Mouse (Mus musculus) embryo, embryonic 9.5 days (tissue): ENCODE results near the gene Gipc3.
A peak's percentile ranks its signal among the peaks of the same experiment; 100 is the strongest.

Source experiments
- DNase-seq: peaks from one replicate; pipeline ENCODE4 v3.0.0-alpha.2; 2017; ENCODE audit errors: extremely low spot score

The Gipc3 gene

DNA sequence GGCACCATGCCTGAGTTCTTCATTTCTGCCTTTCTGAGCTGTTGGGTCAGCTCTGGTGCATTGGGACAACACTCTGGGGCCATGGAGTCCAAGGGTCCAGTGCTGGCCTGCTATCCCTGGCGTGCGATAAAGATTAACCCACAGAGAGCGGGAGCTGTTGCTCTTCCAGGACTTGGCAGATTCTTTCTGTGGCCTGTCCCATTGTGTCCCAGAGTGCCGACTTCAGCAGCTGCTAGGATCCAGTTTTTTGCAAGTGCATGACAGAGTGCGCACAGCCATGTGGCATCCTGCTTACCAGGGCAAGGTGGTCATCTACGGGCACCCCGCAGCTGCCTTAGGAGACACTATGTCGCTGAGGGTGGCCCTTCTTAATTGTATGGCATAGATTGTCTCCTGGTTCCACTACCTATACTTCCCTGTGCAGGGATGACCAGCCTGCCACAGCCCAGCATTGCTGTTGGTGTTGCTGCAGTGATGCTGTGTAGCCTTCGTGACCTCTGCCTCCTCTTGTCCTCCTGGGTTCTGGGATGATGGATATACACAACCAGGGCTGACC, 42.6 kb downstream of the Gipc3 start:
- DNase-seq, result no peak

DNA sequence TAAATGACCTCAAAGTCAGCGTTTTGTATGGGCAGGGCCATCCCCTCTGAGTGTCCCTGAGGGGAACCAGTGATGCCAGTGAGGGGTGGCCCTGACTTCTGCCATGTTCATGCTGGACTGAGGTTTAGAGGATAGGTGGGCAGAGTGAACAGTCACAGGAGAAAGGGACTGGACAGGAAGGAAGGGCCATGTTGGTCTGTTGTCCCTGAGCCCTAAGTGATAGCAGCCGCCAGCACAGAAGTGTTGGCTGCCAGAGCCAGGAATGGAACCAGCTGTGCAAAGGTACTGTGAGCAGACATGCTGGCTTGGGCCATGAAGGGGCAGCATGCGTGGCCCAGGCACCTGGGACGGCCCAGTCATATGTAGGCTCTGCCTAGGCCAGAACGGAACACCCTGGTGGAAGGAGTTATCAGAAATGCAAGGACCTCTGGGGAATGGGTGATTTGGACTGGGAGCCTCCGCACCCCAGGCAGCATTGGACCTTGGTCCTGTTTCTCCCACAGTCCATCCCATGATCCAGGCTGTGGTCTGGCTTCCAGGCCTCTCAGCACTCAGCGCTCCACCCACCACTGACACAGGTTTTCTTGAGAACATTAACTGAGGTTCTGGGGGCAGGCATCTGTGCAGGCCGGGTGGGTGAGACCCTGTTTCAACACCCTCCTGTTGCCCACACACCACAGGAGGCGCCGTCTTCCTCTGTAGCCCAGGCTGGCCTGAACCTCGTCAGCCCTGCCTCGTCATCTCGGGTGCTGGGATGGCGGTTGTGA, 43.3 kb downstream of the Gipc3 start:
- no peak for DNase-seq

DNA sequence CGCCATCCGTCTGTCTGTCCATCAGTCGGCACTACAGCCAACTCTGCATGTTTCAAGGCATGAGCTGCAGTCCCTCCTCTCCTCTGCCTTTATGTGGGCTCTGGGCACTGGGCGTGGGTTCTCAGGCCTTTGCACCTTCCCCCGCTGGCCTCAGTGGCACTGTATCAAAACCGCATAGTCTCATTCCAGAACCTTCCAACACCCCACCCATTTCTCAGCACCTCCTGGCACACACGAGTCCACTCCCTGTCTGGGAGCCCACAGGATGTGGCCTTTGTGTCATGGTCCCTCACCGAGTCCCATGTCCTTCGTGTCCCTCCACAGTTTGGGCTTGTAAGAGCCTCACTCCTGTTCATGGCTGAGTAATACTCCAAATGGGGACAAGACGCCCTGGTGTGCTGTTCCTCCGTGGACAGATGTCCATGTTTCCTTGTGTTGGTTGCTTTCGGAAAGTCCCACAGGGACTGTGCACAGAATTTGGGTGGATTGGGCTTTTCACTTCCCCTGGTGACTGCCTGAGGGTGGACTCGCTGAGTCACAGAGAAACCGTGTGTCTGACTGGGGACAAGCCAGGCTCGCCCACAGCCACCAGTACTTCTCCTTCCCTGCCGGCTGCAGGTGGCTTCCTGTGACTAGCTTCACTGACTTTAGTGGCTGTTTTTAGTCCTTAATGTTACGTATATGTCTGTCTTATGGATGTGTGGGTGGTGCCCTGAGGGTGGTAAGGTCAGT, 44.5 kb downstream of the Gipc3 start:
- no peak for DNase-seq

DNA sequence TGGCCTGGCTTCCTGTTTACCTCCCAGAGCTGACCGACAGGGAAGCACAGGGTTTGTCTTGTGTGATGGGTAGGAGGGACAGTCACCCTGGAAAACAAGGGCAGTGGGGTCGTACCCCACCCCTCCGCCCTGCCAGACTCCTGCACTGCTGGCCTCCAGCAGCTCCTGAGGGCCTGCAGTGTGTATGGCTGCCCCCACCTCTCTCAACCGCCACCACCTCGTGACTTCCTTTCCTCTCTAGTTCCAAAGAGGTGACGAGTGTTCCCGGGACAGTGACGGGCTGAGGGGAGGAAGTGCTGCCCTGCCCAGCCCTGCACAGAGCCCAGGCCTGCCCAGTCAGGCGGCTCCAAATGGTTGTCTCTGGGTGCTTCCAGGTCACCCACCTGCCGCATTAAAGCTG, 45.2 kb downstream of the Gipc3 start:
- DNase-seq, result no peak

DNA sequence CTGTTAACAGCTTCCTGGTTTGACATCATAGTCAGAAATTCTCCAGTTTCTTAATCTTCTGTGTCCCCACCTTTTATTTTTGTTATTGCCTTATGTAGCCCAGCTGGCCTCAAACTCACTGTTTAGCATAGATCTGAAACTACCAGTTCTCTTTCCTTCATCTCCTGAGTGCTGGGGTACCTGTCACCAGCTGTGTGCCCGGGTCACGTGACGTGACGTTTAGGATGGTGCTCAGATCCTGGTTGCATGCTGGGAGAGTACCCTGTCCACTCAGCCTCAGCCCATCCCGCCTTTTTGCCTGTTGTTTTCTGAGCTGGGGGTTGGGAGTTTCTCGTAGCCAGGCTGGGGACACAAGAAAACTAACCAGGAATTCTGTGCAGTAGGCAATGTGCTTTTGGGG, 45.8 kb downstream of the Gipc3 start:
- DNase-seq, result no peak

DNA sequence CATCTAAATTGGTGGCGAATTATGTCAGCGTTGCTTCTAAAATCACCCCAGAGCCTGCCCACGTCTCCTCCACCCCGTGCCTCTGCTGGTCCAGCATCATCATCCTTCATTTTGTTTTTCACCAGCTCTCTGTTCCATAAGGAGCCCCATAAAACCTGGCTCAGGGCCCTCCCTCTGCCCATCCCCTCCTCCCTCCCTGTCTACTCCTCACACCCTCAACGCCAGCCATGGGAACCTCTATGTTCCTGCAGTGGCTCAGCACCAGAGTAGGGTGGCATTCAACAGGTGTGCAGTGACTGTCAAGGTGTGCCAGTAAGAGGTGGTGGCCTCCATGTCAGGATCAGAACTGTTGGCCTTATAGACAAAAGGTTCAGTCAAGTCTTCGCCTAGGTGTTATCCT, 47.9 kb downstream of the Gipc3 start:
- DNase-seq, result no peak

DNA sequence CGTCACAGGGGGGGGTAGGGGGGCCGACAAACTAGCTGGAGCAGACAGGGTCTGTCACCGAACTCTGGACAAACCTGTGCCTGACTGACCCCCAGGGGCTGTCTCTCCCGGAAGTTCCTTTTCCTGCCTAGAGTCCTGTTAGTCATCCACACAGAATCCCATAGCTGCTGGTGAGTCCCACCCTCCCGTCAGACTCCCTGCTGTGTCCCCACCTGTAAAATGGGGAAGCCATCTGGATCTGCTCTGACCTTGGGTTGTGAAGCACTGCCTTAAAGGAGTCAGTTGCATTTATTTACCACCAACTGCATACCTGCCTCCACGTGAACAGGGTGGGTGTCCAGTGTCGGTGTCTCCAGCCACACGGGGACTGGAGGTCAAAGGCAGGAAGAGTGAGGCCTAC, 48.6 kb downstream of the Gipc3 start:
- no peak for DNase-seq

DNA sequence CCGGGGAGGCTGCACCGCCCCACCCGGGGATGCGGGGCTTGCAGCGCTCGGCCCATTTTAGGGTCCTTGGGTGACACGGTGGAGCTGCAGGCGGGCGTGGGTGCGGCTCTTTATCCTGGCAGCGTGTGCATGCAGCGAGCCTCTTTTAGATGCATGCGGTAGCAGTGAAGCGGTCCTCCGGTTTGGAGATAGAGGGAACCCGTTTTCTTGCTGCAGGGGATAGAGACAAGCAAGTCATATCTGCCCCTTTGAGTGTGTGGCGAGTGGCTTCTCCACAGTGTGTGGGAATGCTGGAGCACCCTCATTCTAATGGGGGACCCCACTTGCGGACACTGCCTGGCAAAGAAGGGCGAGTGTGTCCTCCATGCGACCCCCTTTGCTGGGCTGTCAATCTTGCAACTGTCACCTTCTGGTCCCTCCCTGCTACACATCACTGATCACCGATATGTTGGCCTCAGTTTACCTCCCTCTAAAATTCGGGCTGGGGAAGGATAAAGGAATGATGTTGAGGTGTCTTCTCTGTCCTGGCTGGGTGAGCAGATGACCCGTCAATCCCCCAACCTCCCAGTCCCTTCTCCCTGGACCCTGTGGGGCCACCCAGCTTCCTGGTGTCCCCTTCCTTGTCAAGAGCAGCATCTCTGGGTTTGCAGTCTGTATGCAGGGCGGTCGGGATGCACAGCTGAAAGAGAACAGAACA, 49.6 kb downstream of the Gipc3 start:
- DNase-seq, result no peak

DNA sequence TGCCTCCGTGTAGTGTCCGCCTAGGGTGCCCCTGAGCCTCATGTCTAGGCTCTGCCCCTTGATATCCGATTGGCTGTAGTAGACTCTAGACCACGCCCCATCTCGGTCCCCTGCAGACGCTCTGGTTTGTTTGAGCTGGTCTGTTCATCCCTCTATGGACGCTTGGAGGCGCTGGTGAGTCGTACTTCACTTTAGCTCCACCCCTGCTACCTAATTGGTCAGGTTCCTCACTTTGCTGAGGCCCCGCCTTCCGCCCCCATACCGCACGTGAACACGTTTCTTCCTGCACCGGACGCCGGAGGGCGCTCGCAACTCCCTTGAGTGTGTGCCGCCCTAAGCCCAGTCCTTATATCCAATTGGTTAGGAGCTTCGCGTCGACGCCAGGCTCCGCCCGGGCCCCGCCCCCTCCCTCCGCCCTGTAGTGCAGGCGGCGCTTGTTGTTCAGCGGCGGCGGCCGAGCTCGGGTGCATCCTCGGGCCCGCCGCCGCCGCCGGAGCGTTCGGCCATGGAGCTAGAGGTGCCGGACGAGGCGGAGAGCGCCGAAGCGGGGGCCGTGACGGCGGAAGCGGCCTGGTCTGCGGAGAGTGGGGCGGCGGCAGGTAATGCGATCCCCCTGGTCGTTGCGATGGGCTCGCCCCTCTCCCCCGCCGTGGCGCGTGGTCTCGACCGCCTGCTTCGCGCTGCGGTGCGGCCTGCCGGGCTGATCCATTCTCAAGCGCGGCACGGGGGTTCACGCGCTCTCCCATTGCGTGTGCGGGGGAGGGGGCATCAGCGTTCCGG, 50.3 kb downstream of the Gipc3 start, which contains the start of gene Pip5k1c:
Gene Pip5k1c, plus strand, starts transcription at position 410 of the 780 bp plus-strand sequence.
- DNase-seq, result peak; percentile 100

DNA sequence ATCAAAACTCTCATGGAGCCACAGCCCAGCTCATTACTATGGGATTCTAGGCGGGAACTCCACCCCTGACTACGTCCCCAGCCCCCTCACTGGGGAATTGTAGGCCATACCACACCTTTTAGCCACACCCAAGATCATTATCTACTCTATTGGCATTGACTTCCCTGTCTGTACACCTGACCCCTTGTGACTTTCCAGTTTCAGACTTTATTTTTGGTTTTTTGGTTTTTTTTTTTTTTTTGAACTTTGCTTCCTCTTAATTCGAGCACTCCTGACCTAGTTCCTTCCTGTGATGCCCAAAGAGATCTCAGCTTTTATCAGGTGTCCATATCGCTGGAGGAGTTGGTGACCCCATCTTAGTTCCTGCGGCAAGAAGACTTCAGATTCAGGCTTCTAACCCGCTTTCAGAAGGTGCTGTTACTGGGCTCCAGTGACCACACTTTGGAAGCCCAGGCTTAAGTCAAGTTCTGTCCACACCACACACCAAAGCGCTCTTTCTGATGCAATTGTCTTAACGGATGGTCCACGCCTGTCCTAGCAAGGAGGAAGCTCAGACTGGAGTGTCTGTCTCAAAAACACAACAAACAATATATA, 51.5 kb downstream of the Gipc3 start, which contains the start of gene Tjp3:
Gene Tjp3, minus strand, starts transcription at position 71 of the 594 bp plus-strand sequence.
- no peak for DNase-seq

DNA sequence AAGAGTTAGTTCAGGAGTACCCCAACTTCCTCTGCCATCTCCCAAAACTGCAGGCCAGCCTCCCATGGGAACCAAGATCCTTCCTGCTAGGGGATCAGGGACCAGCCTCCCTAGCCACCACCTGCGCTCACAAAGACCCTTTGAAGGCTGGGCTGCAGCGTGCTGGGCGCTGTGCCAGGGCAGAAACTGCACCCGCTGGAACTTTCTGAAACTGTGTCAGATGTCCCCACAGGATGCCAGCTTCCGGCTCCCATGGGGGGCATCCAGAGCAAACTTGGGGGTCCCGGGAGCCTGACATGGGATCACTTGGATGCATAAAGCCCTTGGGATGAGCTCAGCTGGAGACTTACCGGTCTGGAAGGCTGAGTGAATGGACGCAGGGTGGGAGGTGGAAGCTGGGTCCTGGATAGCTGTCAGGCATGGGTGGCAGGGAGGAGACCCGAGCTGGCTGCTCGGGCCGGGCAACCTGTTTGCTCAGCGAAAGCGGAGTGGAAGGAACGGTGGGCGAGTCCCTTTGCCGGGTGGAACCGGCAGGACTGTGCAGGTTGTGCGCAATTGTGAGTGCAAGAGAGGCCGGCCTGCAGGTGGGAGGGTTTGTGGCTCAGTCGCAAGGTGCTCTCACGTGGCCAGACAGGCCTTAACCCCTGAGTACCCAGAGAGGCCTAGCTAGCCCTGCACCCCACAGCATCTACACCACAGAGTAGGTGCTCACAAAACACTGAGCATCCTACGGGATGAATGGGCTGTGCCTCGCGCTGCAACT, 52.2 kb downstream of the Gipc3 start:
- no peak for DNase-seq

DNA sequence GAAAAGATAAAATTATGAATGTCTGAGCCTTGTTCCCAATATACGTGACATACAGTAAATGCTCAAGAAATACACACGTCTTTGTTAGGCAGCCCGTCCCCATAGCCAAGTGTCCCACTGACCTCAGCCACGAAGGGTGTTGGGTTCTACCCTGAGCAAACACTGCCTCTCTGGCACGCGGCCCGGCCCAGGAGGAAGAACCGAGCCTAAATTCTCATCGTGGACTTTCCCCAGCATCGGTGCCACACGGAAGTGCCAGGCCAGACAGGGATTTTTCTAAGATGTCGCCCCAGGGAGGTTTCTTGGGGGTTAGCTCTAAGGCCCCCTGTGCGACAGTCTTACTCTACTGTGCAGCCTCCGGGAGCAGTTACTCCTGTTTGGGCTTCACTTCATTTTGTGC, 53.3 kb downstream of the Gipc3 start:
- DNase-seq, result no peak

DNA sequence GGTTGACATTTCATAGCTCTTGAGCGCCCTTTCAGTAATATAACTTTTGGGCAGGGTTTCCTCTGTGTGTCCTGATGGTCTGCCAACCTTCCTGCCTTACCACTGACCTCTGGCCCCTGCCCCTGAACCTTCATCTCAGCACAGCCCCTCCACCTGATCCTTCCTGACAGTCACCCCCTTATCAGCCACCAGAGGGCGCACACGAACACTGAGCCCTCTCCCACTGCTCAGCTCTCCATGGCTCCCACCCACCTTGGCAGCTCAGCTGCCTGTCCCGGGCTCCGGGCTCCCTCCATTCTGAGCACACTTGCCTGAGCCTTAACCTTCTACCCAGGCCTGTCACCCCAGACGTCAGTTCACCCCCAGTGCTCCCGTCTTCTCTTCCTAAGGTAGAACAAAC, 53.8 kb downstream of the Gipc3 start:
- peak; percentile 76 for DNase-seq

DNA sequence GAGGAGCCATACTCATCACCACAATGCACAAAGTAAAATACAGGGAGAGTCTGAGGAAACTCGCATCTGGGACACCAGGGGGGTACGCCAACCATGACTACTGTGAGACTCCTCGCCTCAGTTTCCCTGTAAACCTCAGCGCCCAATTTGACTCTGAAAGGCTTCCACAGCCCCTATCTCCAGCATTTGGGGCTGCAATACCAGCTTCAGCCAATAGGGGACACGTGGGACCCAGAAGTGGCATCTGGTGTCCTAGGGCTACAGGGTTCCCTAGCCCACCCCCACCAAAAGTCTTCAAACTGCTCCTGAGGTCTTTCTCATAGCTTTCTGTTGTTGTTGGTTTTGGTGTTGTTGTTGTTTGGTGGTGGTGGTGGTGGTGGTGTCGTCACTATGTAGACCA, 54.5 kb downstream of the Gipc3 start:
- no peak for DNase-seq

DNA sequence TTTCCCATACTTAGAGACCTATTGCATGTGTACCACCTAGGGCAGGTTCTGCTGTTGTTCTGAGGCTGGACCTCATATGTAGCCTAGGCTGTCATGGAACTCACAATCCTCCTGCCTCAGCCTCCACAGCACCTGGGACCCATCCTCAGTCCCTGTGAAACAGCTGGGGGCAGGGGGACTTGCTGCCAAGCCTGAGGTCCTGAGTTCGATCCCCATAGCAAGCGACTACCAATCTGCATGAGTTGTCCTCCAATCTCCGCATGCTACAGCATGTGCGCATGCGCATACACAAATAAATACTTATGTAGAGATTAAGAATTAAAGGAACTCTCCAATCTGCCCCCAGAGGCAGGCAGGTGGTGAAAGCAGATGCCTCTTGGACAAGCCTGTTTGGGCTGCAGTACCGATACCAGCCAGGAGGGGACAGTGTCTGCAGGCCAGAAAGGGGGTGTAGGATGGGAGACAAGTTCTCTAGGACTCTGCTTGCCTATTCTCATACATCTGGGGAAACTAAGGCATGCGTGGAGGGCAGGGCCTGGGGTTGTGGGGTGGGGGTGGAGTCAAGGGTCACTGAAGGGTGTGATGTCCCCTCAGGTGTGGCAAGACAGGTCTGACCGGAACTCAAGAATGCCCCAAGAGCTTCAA, 55.4 kb downstream of the Gipc3 start:
- DNase-seq, result peak; percentile 67

DNA sequence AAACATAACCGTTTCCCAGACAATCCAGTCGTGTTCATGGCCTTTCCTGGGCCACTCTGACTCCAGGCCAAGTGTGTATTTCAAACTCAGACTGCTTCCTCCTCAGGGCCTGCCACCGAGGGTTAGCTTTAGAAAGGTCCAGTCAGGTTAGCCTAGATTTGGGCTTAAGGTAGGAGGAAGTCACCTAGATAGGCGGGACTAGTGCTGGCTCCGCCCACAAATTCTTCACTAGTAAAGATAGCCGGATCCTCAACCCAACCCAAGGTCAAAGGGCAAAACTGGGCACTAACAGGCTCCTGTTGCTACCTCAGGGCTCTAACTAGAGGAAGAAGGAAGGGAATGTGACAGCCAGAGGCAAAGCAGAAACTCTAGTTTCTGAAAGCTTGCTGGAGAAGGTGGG, 56.5 kb downstream of the Gipc3 start:
- DNase-seq, result no peak

DNA sequence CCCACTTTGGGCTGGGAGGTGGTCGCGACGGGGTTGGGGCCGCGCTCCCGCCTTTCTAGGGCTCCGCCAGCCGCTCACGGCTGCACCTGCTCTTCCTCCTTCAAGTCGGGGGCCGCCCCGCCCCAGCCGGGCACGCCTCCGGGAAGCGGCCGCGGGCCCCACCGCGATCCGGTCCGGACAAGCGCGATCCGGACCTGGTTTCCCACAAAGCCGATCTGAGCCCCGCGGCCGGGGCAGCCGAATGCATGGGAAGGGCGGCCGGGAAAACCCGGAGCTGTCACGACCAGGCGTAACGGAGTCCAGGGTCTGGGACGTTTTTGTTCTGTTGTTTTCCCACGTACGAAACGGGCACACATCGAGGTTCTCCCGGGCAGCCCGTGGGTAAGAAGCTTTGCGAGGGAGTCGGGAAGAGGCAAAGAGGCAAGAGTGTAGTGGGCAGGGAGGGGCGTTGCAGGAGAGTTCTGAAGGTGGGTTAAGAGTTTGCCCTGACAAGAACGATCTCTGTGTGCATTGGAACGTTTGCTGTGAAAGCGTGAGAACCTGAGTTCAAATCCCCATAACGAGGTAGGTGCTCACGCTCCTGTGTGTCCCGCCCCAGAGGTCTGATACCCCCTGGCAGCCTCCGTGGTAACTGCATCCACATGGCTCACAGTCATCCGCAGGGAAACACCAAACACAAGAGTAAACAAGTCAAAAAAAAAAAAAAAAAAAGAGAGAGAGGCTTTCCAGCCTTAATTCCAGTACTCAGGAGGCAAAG, 57.2 kb downstream of the Gipc3 start:
- peak; percentile 92 for DNase-seq
